Mouse (Mus musculus) liver, adult 2 months (tissue): ENCODE measurements around the gene Gjb6.

Source experiments
- CTCF ChIP-seq: fragments of 200-500 bp; IDR thresholded peaks from 2 replicates; pipeline ENCODE4 v1.5.1; 2011; ENCODE audit warnings: low read depth, low read length, control low read depth
- POLR2A ChIP-seq: fragments of 200-500 bp; IDR thresholded peaks from 2 replicates; pipeline ENCODE4 v1.6.1; 2011; ENCODE audit warnings: low read length, control low read depth; ENCODE audit not compliant: insufficient read depth; ENCODE audit errors: extremely low read depth

- TF ChIP-seq POLR2A (no peak), CTCF (no peak)
Measured at GRCm38 (mm10) chr14:57154916-57155315, 21.5 kb upstream of the Gjb6 start.
